Mouse (Mus musculus) gastrocnemius, postnatal 4 days (tissue): Measurements from ENCODE around the gene Tmprss11f. TPM values are rescaled to one million over a fixed set of nuclear protein-coding genes. Genes with fewer than 3 reads are reported as not detected.
A peak's percentile ranks its signal among the peaks of the same experiment; 100 is the strongest.
"Not testable (repeated sequence)": the region's sequence is repeated elsewhere in the genome, so short reads cannot be mapped to it uniquely, and the experiment has no call there.

ENCODE experiments used
- DNase-seq, 2 experiments: peaks; one replicate each; pipeline ENCODE4 v3.0.0; 2021 to 2022; ENCODE audit warnings: low spot score in 2 of 2, mixed read lengths in 2 of 2
- long read RNA-seq, 2 experiments: library from polyadenylated mRNA; stranded (forward); transcript quantifications; one replicate each; pipeline ENCODE4 v2.0.0; 2021
- total RNA-seq, 2 experiments: library from RNA; stranded (reverse); gene quantifications; 2 replicates each; pipeline ENCODE4 v1.2.3; 2021

Tmprss11f gene
- not detected for total RNA-seq
- long read RNA-seq, experiment 1, partial matches to known transcripts, result 0 of 1 reads
- long read RNA-seq, experiment 1, other reads (novel, unspliced or antisense), result 0 of 1 reads
- long read RNA-seq, experiment 2, result 0 reads

DNA sequence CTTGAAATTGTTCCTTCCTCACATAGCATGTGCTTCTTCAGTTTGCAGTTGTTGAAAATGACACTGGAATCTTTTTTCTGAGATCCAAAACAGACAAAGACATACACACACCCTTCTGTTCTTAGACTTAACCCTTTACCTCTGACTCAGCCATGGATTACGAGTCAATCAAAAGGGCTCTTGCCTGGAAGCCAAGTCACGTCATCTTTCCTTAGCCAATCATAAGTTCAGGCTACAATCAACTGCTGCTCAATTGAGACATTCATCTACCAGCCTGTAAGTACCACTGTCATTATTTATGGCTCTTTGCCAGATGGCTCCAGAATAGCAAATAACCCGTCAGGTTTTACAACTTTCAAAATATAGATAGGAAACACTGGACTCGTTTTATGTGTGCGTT, at the start of gene Tmprss11f:
TSS of gene Tmprss11f (minus strand) at position 101 of the 400 bp plus-strand sequence.
- DNase-seq, result no peak

DNA sequence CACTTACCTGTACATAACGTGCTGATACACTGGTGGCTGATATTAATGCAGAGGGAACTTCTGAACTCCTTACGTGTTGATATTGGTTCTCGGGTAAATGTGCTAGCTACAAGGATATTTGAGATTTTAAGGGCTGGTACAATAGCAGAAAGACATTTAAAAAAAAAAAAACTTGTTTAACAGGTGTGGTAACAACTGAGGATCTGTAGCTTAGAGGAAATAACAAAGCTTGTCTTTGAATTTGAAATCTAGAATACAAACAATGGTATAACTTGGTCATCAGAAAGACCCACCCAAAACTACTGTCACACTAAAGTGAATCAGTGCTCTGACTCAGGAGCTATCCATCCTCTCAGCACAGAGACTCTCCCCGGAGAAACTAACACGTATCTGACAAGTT, 44.0 kb upstream of the Tmprss11f start, which contains the start of gene Tmprss11b:
TSS of gene Tmprss11b (minus strand) at position 101 of the 400 bp plus-strand sequence.
- DNase-seq, result no peak

DNA sequence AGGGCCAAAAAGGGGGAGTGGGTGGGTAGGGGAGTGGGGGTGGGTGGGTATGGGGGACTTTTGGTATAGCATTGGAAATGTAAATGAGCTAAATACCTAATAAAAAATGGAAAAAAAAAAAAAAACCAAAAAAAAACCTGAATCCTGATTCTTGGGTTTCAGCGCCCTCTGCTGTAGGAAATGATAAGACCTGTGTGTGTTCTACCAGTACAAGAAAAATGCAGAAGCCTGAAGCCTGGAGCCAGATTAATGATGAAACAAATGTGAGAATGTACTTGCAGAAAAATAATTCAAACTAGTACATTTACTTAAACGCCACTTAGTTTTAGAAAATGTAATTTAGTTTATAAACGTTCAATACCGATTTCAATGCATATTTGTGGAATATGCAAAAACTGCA, 17.0 kb upstream of the Tmprss11f start:
- peak in 1 of 2 experiments; percentile 12 for DNase-seq

DNA sequence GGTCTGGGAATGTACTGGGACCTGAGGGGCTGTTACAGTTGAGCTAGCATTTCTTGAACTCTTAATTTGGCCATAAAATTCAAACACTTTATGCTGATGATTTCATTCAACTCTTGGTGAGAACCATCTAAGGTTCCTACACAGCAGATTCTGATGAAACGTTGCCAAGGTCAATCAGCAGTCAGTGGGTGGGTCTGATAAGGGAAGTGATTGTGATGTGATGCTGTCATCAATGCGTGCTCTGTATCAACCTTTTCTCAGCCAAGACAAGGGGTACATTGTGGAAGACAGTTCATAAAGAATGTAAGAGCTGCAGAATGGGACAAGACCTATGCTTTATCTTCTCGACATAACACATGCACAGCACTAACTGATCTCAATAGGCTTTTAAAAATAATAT, 8.6 kb upstream of the Tmprss11f start:
- DNase-seq, result no peak

GRCm38 (mm10) chr5:86630700-86631099, 1.5 kb downstream of the Tmprss11f start:
- no peak for DNase-seq

DNA sequence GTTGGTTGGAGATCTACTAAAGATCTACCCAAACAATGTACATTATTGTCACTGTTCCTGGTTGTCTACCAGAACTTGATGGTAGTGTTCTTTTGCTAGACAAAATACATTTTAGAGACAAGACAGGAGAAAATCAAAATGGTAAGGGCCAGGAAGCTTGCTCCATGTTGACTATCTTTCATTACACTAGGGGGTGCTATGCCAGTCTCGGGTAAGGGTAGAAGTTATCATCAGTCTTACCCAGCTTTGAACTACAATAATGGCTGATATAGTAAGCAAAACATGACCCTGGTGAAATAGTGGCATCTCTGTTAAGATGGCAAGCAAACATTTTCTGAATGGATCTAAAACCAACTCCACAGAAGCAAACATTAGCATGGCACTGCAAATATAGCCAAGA, 10.4 kb downstream of the Tmprss11f start:
- DNase-seq, result no peak

- no peak for DNase-seq
Measured at GRCm38 (mm10) chr5:86585896-86586295, 46.3 kb downstream of the Tmprss11f start.

DNA sequence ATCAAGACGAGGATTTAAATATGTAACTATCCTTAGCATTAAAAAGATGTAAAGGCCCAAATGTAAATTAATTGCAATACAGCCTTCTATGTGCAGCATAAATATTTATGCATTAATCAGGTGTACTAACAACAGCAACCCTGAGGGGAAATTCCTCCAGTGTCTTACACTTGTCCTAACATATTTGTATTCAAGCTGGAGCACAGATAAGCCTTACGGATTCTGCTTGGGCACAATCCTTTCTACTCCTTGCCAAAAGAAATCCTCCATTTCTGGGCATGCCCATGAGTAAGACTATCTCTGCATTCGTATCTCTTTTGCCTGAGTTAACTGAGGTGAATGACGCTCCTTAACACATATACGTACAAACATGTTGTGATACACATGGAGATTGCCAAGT, 49.6 kb downstream of the Tmprss11f start:
- DNase-seq, result no peak

GRCm38 (mm10) chr5:86581998-86582397, 50.2 kb downstream of the Tmprss11f start:
- DNase-seq, result no peak

DNA sequence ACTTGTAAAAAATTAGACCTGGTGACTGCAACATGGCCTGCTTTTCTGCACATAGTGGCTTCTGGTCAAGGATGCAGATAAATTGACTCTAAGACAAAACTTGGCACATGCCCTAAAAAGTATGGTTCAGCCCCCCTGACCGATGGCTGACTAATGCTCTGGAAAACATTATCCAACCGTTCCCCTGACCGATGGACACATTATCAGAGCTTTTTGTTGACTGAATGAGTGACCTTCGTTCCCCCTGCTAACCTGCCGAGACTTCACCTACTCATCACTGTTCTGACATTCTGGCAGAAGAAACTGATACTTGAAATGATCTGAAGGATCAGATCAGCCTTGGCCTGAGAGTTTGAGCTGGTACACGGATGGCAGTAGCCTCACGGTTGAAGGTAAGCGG, 53.5 kb downstream of the Tmprss11f start:
- DNase-seq, result not testable (repeated sequence)

- no peak for DNase-seq
Measured at GRCm38 (mm10) chr5:86546693-86547092, 85.5 kb downstream of the Tmprss11f start.

DNA sequence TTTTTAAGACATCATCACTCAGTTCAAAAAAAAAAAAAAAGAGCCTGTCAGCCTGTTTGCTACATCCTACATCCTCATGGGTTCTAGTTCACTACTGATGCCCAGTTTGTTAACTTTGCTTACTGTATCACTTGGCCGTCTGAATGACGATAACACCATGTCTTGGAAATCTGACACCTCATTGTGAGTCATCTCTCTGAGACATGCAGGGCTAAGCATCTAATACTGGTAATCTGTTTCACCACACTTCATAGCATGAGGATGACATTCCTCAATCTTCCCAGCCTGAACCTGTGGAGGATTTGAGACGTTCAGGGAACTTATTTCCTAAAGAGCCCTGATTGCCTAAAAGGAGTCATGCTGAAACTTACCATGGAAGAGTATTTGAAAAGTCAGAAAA, 91.6 kb downstream of the Tmprss11f start:
- DNase-seq, result no peak

DNA sequence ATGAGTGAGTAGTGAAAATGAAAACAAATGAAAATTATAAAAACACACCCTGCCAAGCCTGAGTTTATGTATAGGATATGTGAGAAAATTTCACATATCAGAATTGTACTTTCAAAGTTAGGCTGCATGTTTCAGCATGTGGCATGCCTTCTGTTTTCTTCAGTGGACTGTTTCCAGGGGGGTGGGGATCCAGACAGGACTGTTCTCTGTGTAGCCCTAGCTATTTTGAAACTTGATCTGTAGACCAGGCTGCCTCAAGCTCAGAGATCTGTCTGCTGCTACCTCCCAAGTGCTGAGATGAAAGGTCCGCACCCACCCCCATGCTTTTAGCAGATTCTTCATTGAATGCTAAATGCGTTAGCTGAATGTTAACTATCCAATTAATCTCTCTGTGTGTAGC, 103.5 kb downstream of the Tmprss11f start:
- no peak for DNase-seq

DNA sequence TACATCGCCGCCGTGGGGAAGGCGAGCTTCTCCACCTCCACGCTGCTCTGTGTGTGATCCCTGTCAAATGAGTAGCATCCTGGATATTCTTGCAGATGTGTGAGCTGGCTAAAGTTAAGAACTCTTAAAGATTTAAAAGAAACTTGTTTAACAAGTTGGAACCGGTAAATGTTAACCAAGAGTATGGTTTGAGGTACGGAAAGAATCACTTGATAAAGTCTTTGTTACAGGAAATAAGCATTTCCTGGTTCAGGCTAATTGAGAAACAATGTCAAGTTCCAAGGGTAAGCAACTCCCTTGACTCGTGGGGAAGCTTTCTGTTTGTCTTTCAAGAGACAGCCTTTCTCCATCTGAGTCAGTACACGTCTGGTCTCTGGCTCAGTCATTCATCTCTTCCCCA, 113.7 kb downstream of the Tmprss11f start, which contains the start of gene Tmprss11g:
TSS of gene Tmprss11g (minus strand) at position 101 of the 400 bp plus-strand sequence.
- no peak for DNase-seq

DNA sequence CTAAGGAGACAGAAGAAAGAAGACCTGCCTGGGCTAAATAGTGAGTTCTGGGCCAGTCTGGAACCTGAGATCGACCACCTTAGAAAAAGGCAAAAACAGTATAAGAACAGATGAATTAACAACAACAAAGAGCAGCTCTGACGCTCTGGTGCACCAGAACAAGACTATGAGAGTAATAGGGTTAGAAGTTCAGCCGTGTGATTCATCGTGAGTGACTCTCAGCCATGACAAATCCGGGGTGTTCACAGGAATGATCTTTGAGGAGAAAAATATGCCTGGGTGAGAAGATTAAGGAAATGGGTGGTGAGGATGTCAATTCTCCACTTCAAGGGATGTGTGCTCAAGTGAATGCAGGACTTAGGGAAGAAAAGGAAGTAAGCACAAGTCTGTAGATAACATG, 120.7 kb downstream of the Tmprss11f start:
- no peak for DNase-seq

GRCm38 (mm10) chr5:86493453-86493852, 138.8 kb downstream of the Tmprss11f start:
- no peak for DNase-seq

GRCm38 (mm10) chr5:86482562-86482961, 149.7 kb downstream of the Tmprss11f start:
- no peak for DNase-seq

GRCm38 (mm10) chr5:86482031-86482430, 150.2 kb downstream of the Tmprss11f start:
- no peak for DNase-seq

DNA sequence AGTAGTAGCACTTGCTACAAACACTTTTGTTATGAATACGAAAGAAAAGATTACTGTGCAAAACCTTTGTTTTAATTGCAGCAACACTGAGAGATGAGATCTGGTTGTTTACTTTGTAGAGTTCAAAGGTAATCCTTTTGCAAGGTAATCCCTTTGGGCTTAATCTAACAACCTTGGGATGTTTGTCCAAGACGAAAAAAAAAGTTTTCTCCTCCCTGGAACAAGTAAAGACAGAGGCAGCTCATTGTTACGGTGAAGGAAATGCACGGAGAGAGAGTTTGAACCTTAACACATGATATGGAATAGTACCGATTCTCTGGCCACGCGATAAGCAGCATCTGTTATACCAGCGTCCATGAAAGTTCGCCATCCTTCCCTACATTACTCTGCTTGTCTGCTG, 158.4 kb downstream of the Tmprss11f start:
- DNase-seq, result no peak
